In the genomic region with DNA sequence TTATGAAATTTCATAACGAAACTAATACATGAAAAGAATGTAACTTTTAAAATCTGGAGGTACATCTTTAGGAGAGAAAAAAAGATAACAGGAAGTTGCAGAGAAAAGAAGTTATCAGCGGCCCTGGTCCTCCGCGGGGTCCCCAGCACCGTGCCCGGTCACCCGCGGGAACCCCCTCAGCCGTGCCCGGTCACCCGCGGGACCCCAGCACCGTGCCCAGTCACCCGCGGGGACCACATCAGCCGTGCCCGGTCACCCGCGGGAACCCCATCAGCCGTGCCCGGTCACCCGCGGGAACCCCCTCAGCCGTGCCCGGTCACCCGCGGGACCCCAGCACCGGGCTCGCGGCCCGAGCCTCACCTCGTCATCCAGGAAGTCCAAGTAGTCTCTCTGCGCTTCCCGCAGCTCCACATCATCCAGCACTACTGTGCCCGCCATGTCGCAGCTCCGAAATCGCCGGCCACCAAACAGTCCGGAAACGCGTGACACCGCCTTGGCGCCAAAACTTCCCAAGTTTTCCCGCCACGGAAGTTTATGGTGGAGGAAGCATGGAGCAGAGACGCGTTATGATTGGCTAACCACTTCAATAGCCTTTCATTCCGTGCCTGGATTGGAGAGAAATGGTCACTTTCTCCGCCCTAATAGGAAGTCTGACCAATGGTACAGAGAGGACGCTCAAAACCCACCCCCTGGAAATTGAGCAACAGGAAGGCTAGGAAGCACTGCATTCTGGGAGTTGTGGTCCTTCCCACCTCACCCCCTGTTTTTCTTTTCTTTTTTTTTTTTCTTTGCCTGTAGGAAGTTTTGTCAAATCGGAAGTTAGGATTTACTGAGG, we compare ENCODE assay signal across 8 mouse cellular contexts. TPM values are rescaled to one million over a fixed set of nuclear protein-coding genes. Genes with fewer than 3 reads are reported as not detected.
DNase-seq lines count a peak whose midpoint lies in the region; ATAC-seq lines count a peak whose summit lies in the region.

A gene (minus strand): TSS at position 542 of the 835 bp plus-strand sequence.

- H3K9me3 ChIP-seq in heart, embryonic 14.5 days (ENCODE audit: control insufficient read depth, low read length): no peaks in the 10 kb centered on the region
- H3K9me3 ChIP-seq in liver, embryonic 13.5 days (replicated peaks): no peaks in the 10 kb centered on the region
- no peaks in the 10 kb centered on the region for H3K9me3 ChIP-seq in stomach, embryonic 16.5 days (replicated peaks; ENCODE audit: control insufficient read depth, low read length)

- H3K4me3 ChIP-seq in heart, embryonic 14.5 days (ENCODE audit: control insufficient read depth in 1 of 2, insufficient read depth in 1 of 2, low read depth in 1 of 2, low read length in 2 of 2): peak within 1 kb of the TSS; percentile 74 to 89
- peak within 1 kb of the TSS; percentile 88 for H3K4me3 ChIP-seq in liver, embryonic 13.5 days (replicated peaks)
- H3K4me3 ChIP-seq in stomach, embryonic 16.5 days (replicated peaks; ENCODE audit: low read length): peak within 1 kb of the TSS; percentile 76

- H3K4me1 ChIP-seq in heart, embryonic 14.5 days (ENCODE audit: control insufficient read depth in 2 of 2, insufficient read depth in 2 of 2, low read length in 2 of 2): peaks cover 0 to 7% of the 10 kb centered on the region in 2 experiments; a peak in 2 of 4 replicates
- H3K4me1 ChIP-seq in liver, embryonic 13.5 days (replicated peaks): peaks cover 28% of the 10 kb centered on the region
- peaks cover 9% of the 10 kb centered on the region; the same call in 1 of the 2 replicates for H3K4me1 ChIP-seq in stomach, embryonic 16.5 days (ENCODE audit: control insufficient read depth, insufficient read depth, low read length)

- 1% methylated on average over 48 of the region's 52 CpGs for WGBS in heart, embryonic 14.5 days
- WGBS in liver, embryonic 13.5 days (ENCODE audit: insufficient replicate concordance): under 1% methylated on average over 52 of the region's 52 CpGs
- under 1% methylated on average over 52 of the region's 52 CpGs for WGBS in stomach, embryonic 16.5 days

- ATAC-seq in CD4-positive, CD25-positive, alpha-beta regulatory T cell, adult 4 months: peak; percentile 98
- peak; percentile 97 for ATAC-seq in heart, embryonic 14.5 days (ENCODE audit: insufficient number of reproducible peaks, insufficient read depth, low FRiP score, low read depth)
- ATAC-seq in liver, embryonic 13.5 days (ENCODE audit: low read depth): peak; percentile 98
- peak; percentile 100 for ATAC-seq in stomach, embryonic 16.5 days (ENCODE audit: insufficient read depth, low FRiP score)

- no peaks in the 10 kb centered on the region for H3K27me3 ChIP-seq in heart, embryonic 14.5 days (ENCODE audit: control insufficient read depth, insufficient read depth, low read length)
- H3K27me3 ChIP-seq in liver, embryonic 13.5 days: no peaks in the 10 kb centered on the region
- no peaks in the 10 kb centered on the region for H3K27me3 ChIP-seq in stomach, embryonic 16.5 days (ENCODE audit: control insufficient read depth, insufficient read depth, low read length)

- H3K9ac ChIP-seq in heart, embryonic 14.5 days (ENCODE audit: low read length): peak within 1 kb of the TSS; percentile 83
- H3K9ac ChIP-seq in liver, embryonic 13.5 days: peak within 1 kb of the TSS; percentile 91
- peak within 1 kb of the TSS; percentile 83 for H3K9ac ChIP-seq in stomach, embryonic 16.5 days (ENCODE audit: low read length)

- peak within 1 kb of the TSS; percentile 75 for H3K4me2 ChIP-seq in heart, embryonic 14.5 days (ENCODE audit: low read length)
- H3K4me2 ChIP-seq in liver, embryonic 13.5 days: peak within 1 kb of the TSS; percentile 79
- H3K4me2 ChIP-seq in stomach, embryonic 16.5 days (ENCODE audit: low read depth, low read length): peak within 1 kb of the TSS; percentile 58

- peak; percentile 96 for DNase-seq in c-Kit-negative CD71-positive TER-119-positive erythroid progenitor cells, embryonic 14.5 days (ENCODE audit: low read depth, low spot score)
- DNase-seq in fibroblast of lung, adult 2 months (ENCODE audit: low read depth): peak; percentile 95
- peak; percentile 95 for DNase-seq in kidney, postnatal 14 days
- peak; percentile 89 for DNase-seq in liver, embryonic 13.5 days
- DNase-seq in neural tube, embryonic 10.5 days (ENCODE audit: extremely low spot score, low spot score): peak; percentile 93

- H3K27ac ChIP-seq in heart, embryonic 14.5 days (replicated peaks in 1 of 2; ENCODE audit: control insufficient read depth in 1 of 2, insufficient read depth in 1 of 2, low read depth in 2 of 2, low read length in 2 of 2): peak within 1 kb of the TSS in 1 of 2 experiments; percentile 48; a peak in 1 of 4 replicates
- peak within 1 kb of the TSS; percentile 69 for H3K27ac ChIP-seq in liver, embryonic 13.5 days
- no peak within 1 kb of the TSS for H3K27ac ChIP-seq in stomach, embryonic 16.5 days (ENCODE audit: low read length)

- peaks cover 30% of the 10 kb centered on the region for H3K36me3 ChIP-seq in heart, embryonic 14.5 days (ENCODE audit: control insufficient read depth, insufficient read depth, low read length)
- H3K36me3 ChIP-seq in liver, embryonic 13.5 days: peaks cover 34% of the 10 kb centered on the region
- peaks cover 10% of the 10 kb centered on the region; the same call in 1 of the 2 replicates for H3K36me3 ChIP-seq in stomach, embryonic 16.5 days (ENCODE audit: control insufficient read depth, insufficient read depth, low read length)

RNA-seq across cellular contexts. Expression of the gene that starts here (rescaled TPM):
- polyA plus RNA-seq in CD4-positive, CD25-positive, alpha-beta regulatory T cell, adult 4 months (2017; shearing (Covaris generic)): 10 to 100 TPM; 46.3 to 81.6 TPM
- 85.2 and 86.9 TPM in 2 replicates for polyA plus RNA-seq in heart, embryonic 14.5 days (2014; fragmentation: Nextera tagmentation; extraction: Ambion mirVana)
- polyA plus RNA-seq in liver, embryonic 13.5 days (2015; fragmentation: Nextera tagmentation; extraction: Ambion mirVana): 180 and 199 TPM in 2 replicates
- polyA plus RNA-seq in stomach, embryonic 16.5 days (2015; fragmentation: Nextera tagmentation; extraction: Ambion mirVana): 99.9 and 121 TPM in 2 replicates
